Mouse (Mus musculus): Measurements from ENCODE around the gene Unc93b1. TPM values are rescaled to one million over a fixed set of nuclear protein-coding genes. Genes with fewer than 3 reads are reported as not detected.
"Not testable (repeated sequence)": the region's sequence is repeated elsewhere in the genome, so short reads cannot be mapped to it uniquely, and the experiment has no call there.

Gene Unc93b1
- polyA plus RNA-seq, 1 experiment from 2014 or later, result not detected

DNA sequence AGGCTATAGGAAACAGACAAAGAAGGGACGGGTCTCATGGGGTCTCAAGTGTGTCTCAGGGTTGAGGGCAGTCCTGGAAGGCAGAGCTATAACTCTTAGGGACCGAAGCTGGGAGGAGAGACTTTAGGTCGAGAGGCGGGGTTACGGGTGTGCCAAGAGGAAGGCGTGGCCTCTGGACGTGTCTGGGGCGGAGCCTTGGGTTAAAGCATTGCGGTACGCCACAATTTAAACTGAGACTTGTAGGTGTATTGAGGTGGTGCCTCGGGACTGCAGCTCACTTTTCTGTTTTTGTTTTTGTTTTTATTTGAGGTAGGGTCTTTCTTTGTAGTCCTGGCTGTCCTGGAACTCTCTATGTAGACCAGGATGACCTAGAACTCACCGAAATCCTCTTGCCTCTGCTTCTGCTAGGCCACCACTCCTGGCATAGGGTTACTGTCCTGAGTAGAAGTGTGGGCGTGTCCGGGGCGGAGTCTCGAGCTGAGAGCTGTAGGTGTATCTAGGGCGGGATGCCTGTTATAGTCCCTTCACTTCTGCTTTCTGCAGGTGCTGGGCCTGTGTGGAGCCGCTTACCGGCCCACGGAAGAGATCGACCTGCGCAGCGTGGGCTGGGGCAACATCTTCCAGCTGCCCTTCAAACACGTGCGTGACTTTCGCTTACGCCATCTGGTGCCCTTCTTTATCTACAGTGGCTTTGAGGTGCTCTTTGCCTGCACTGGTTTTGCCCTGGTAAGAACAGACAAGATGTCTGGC, 8.2 kb downstream of the Unc93b1 start:
- ATAC-seq (no peak), DNase-seq (ENCODE audit: low read depth, low spot score) (no peak)
- CTCF ChIA-PET, result interaction anchor here (0.9 kb wide), 1 partner anchor 37 kb away, joined by 3 read pairs; no protein-coding TSS in a partner anchor
- in situ Hi-C loops (cut with MboI; ENCODE audit: low pct_unique_long_range_greater_than_20kb), result no loop called here
- POLR2A ChIA-PET, result no interaction called here
- TF ChIP-seq CTCF (IDR thresholded peaks at IDR 0.05), result no peak
- peaks cover 4% of the 10 kb centered on the region for H3K27me3 ChIP-seq

DNA sequence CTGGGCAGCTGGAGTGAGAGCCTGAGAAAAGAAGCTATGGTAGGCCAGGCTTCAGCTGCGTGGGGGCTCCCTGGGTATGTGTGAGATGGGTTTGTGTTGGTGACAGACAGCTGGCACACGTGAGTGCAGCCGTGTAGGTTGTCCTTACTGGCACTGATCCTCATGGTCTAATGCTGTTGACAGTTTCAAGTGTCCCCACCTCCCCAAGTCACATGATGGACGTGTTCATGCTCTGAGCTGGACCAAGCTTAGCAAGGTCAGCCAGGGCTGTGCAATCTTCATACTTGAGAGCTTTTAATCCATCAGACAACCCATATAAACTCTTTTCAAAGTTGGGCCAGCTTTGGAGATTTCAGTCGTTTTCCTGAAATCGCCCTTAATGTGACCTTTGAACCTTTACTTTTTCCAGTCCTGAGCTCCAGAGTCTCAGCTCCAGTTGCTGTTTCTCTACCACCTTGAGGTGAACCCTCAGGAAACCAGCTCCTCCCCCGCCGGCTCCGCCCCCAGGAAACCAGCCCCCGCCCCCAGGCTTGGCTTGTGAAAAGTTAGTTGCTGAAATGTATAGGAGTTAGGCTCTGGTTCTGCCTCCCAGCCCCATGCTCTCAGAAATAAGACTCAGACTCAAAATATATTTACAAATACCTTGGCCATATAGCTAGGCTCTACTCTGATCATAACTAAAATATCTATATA, 11.0 kb downstream of the Unc93b1 start:
- in situ Hi-C loops (cut with MboI; ENCODE audit: low pct_unique_long_range_greater_than_20kb), result loop anchor here (5.0 kb wide), 1 partner anchor 36 kb away; no protein-coding TSS in a partner anchor
- ATAC-seq (no peak), DNase-seq (ENCODE audit: low read depth, low spot score) (no peak)
- CTCF ChIA-PET, result interaction anchor here (0.7 to 3.0 kb wide), 27 partner anchors 9 to 106 kb away, joined by 3 to 32 read pairs (median 4); partner anchors contain the start of genes Acy3, Aldh3b1, Aldh3b3 and Gm49405
- peaks cover 6% of the 10 kb centered on the region for H3K27me3 ChIP-seq
- POLR2A ChIA-PET, result no interaction called here
- TF ChIP-seq CTCF (IDR thresholded peaks at IDR 0.05), result no peak

DNA sequence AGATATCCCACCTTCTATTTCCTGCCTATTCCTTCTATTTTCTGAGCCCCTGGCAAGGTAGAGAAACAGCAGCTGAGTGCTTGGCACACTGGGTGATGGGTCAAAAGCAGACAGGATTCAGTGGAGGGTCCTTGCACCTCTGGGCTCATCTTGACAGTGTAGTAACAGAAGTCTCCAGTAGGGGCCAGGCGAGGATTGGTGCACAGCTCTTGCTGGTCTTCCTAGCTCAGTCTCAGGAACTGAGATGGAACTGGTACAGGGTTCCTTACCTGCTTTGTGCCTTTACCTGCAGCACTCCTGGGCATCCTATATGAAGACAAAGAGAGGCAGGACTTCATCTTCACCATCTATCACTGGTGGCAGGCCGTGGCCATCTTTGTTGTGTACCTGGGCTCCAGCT, 11.7 kb downstream of the Unc93b1 start:
- ChIA-PET CTCF (interaction anchor here (0.6 to 3.0 kb wide), 36 partner anchors 8 to 110 kb away, joined by 3 to 32 read pairs (median 3); partner anchors contain the start of genes Acy3, Aldh3b1, Aldh3b3 and Gm49405), POLR2A (interaction anchor here (0.6 kb wide), 1 partner anchor 9 kb away, joined by 4 read pairs; no protein-coding TSS in a partner anchor)
- H3K27me3 ChIP-seq, result peaks cover 6% of the 10 kb centered on the region
- no peak for DNase-seq (ENCODE audit: low read depth, low spot score)
- in situ Hi-C loops (cut with MboI; ENCODE audit: low pct_unique_long_range_greater_than_20kb), result loop anchor here (5.0 kb wide), 1 partner anchor 36 kb away; no protein-coding TSS in a partner anchor
- peak; percentile 48 for ATAC-seq
- peak; percentile 95 for TF ChIP-seq CTCF (IDR thresholded peaks at IDR 0.05)

DNA sequence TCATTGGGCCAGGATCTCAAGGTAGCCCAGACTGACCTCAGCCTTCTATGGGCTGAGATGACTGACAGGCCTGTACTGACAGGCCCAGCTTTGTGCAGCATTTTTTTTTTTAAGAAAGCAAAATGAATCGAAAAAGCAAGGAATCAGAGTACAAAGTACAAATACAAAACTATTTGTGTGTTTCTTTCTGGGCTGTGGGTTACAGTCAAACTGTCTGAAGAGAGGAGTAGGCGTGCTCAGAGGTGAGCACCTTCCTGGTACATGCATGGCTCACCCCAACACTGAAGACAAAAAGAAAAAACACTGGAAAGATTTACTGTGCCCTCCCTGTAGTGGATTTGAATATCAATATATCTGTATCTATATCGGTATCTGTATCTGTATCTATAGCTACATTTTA, 12.8 kb downstream of the Unc93b1 start:
- ChIA-PET CTCF (interaction anchor here (1.0 to 3.0 kb wide), 12 partner anchors 16 to 104 kb away, joined by 3 to 32 read pairs (median 4); partner anchors contain the start of genes Gm49405, Ndufv1, Nudt8 and Tbx10), POLR2A (no interaction called here)
- TF ChIP-seq CTCF (IDR thresholded peaks at IDR 0.05), result no peak
- DNase-seq (ENCODE audit: low read depth, low spot score) (no peak), ATAC-seq (no peak)
- in situ Hi-C loops (cut with MboI; ENCODE audit: low pct_unique_long_range_greater_than_20kb), result loop anchor here (5.0 kb wide), 1 partner anchor 34 kb away; no protein-coding TSS in a partner anchor
- peaks cover 6% of the 10 kb centered on the region for H3K27me3 ChIP-seq

DNA sequence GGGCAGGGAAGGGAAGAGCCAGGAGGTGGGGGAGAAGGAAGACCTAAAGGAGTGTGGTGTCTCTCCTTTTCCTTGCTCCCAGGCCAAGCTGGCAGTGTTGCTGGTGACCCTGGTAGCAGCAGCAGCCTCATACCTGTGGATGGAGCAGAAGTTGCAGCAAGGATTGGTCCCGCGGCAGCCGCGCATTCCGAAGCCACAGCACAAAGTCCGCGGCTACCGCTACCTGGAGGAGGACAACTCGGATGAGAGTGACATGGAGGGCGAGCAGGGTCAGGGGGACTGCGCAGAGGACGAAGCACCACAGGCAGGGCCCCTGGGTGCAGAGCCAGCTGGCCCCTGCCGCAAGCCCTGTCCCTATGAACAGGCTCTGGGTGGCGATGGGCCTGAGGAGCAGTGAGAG, 13.6 kb downstream of the Unc93b1 start:
- ChIA-PET POLR2A (no interaction called here), CTCF (interaction anchor here (1.6 to 3.0 kb wide), 2 partner anchors 21 to 65 kb away, joined by 3 to 26 read pairs; partner anchors contain the start of gene Ndufv1)
- in situ Hi-C loops (cut with MboI; ENCODE audit: low pct_unique_long_range_greater_than_20kb), result loop anchor here (5.0 kb wide), 1 partner anchor 34 kb away; no protein-coding TSS in a partner anchor
- DNase-seq (ENCODE audit: low read depth, low spot score) (no peak), ATAC-seq (no peak)
- H3K27me3 ChIP-seq, result peaks cover 7% of the 10 kb centered on the region
- TF ChIP-seq CTCF (IDR thresholded peaks at IDR 0.05), result no peak

DNA sequence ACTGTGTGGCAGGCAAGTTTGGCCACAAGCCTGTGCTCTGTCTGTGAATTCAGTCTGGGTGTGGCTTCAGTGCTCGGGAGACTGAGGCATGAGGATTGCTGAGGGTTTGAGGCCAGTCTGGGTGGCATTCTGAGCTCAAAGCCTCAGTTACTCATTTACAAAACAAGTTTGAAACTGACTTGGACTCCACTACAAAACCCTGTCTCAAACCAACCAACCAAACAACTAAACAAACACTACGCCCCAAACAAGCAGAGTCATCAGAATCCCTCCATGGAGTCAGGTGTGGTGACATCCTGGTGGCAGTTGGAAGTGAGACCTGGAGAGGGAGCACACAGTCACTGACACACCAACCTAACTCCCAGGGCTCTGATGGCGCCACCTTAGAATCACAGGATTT, 15.3 kb downstream of the Unc93b1 start:
- ChIA-PET POLR2A (no interaction called here), CTCF (interaction anchor here (1.6 to 2.2 kb wide), 2 partner anchors 19 to 30 kb away, joined by 3 to 10 read pairs; no protein-coding TSS in a partner anchor)
- in situ Hi-C loops (cut with MboI; ENCODE audit: low pct_unique_long_range_greater_than_20kb), result no loop called here
- ATAC-seq (no peak), DNase-seq (ENCODE audit: low read depth, low spot score) (no peak)
- TF ChIP-seq CTCF (IDR thresholded peaks at IDR 0.05), result no peak
- peaks cover 8% of the 10 kb centered on the region for H3K27me3 ChIP-seq

DNA sequence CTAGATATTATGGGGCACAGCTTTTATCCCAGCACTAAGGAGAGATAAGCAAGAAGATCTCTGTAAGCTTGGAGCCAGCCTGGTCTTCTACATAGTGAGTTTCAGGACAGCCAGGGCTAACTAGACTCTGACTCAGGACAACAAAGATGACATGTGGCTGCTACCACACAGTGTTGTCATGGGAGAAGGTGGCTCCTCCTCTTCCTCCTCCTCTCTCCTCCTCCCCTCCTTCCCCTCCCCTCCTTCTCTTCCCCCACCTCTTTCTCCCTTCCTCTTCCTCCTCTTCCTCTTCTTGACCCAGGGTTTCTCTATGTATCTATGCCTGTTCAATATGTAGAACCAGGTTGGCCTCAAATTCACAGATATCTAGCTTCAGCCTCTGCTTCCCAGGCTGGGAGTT, 16.5 kb downstream of the Unc93b1 start:
- peaks cover 9% of the 10 kb centered on the region for H3K27me3 ChIP-seq
- POLR2A ChIA-PET, result no interaction called here
- CTCF ChIA-PET, result interaction anchor here (1.0 to 2.2 kb wide), 5 partner anchors 23 to 178 kb away, joined by 3 to 10 read pairs (median 4); partner anchors contain the start of genes Gm49405 and Nudt8
- no peak for TF ChIP-seq CTCF (IDR thresholded peaks at IDR 0.05)
- ATAC-seq, result no peak
- in situ Hi-C loops (cut with MboI; ENCODE audit: low pct_unique_long_range_greater_than_20kb), result no loop called here
- DNase-seq (ENCODE audit: low read depth, low spot score), result no peak

DNA sequence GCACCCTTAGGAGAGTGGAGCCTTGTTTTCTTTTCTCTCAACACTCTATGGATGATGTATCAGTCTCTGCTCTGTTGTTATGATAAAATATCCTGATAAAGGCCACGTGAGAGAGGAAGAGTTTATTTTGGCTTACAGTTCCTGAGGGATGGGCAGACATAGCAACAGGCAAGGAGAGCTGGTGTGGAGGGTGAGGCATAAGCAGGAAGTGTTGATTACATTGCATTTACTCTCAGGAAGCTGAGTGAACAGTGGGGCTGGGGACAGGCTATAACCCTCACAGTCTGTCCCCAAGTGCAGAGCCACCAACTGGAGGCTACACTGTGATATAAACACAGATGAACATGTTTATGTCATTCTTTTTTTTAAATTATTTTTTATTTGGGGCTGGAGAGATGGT, 17.1 kb downstream of the Unc93b1 start:
- ChIA-PET CTCF (interaction anchor here (1.0 to 2.2 kb wide), 4 partner anchors 22 to 41 kb away, joined by 3 to 10 read pairs (median 5); no protein-coding TSS in a partner anchor), POLR2A (no interaction called here)
- in situ Hi-C loops (cut with MboI; ENCODE audit: low pct_unique_long_range_greater_than_20kb), result no loop called here
- peaks cover 12% of the 10 kb centered on the region for H3K27me3 ChIP-seq
- no peak for TF ChIP-seq CTCF (IDR thresholded peaks at IDR 0.05)
- DNase-seq (ENCODE audit: low read depth, low spot score), result no peak
- ATAC-seq, result no peak

DNA sequence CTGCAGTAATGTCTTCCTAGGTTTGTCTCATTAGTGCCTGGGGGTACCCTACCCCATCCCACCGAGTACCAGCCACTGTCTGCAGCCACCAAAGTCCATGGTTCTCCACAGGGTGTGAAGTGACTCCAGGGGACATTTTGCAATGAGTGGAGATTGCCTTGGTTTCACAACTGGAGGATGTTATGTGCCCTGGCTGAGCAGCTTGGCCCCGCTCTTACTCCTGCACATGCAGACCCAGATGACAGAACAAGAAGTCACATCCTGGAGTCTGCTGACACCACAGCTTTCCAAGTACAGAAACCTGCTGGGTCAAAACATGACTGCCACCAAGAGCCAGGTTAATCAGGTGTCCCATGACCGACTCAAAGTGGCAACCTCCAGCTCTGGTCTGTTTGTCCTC, 20.0 kb downstream of the Unc93b1 start:
- H3K27me3 ChIP-seq, result peaks cover 12% of the 10 kb centered on the region
- in situ Hi-C loops (cut with MboI; ENCODE audit: low pct_unique_long_range_greater_than_20kb), result no loop called here
- ChIA-PET POLR2A (no interaction called here), CTCF (interaction anchor here (1.0 to 1.3 kb wide), 3 partner anchors 9 to 25 kb away, joined by 3 to 5 read pairs (median 3); no protein-coding TSS in a partner anchor)
- ATAC-seq (no peak), DNase-seq (ENCODE audit: low read depth, low spot score) (no peak)
- no peak for TF ChIP-seq CTCF (IDR thresholded peaks at IDR 0.05)

DNA sequence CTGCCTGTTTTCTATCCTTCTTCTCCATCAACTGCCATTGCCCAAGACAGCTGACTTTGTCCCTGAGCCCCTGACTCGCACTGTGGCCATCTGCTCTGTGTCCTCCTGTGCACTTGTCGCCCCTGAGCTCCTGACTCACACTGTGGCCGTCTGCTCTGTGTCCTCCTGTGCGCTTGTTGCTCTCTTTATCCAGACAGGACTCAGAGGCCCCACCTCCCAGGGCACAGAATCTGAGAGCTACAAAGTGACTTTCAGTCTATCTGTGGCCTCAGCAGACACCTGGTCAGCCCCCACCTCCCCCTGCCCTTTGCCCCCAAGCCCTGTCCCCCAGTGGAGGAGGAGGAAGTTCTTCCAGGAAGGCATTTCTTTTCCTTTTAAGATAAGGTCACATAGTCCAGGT, 20.8 kb downstream of the Unc93b1 start:
- in situ Hi-C loops (cut with MboI; ENCODE audit: low pct_unique_long_range_greater_than_20kb), result no loop called here
- ATAC-seq (no peak), DNase-seq (ENCODE audit: low read depth, low spot score) (no peak)
- no peak for TF ChIP-seq CTCF (IDR thresholded peaks at IDR 0.05)
- POLR2A ChIA-PET, result interaction anchor here (0.7 kb wide), 1 partner anchor 9 kb away, joined by 4 read pairs; no protein-coding TSS in a partner anchor
- CTCF ChIA-PET, result interaction anchor here (0.8 to 1.3 kb wide), 2 partner anchors 9 to 17 kb away, joined by 3 read pairs; no protein-coding TSS in a partner anchor
- H3K27me3 ChIP-seq, result peaks cover 15% of the 10 kb centered on the region

DNA sequence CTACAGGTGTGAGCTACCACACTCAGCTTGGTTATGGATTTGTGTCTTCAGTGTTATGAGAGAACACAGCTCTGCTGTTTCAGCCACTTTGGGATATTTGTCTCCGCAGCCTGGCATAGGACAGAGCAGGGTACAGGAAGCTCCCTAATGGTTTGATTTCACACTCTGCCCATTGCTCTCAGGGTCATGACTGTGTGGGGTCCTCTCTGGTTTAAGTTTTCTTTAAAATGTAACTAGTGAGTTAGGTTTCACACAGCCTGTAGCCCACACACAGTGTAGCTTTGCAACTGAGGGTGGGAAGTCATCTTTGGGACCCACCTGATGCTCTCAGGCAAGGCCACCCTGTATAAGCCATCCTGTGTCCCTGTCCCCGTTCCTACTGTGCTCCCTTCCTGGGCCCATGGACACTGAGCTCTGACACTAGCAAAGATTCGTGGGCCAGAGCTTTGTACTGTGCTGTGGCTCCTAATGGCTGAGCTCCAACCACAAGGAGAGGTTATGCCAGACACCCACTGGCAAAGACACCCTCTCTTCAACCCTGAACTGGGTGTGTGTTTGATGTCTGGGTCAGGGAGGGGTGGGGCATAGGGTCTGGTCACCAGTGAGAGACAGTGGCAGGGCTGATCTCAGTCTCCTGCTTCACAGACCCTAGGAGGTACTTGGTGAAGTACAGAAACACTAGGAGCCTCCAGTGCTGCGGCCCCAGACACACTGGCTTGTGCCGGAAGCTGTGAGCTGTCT, 22.5 kb downstream of the Unc93b1 start:
- CTCF ChIA-PET, result interaction anchor here (1.4 to 3.5 kb wide), 2 partner anchors 11 to 23 kb away, joined by 4 to 15 read pairs; no protein-coding TSS in a partner anchor
- DNase-seq (ENCODE audit: low read depth, low spot score); POLR2A ChIA-PET; in situ Hi-C loops (cut with MboI; ENCODE audit: low pct_unique_long_range_greater_than_20kb); ATAC-seq: not testable (repeated sequence)
- H3K27me3 ChIP-seq, result peaks cover 15% of the 10 kb centered on the region

All from Patski (cell line).